Mouse (Mus musculus): ENCODE data around the gene Ear14. TPM values are rescaled to one million over a fixed set of nuclear protein-coding genes. Genes with fewer than 3 reads are reported as not detected.

Gene Ear14
- polyA plus RNA-seq (2012; ENCODE audit: low replicate concordance), result not detected in 2 replicates

DNA sequence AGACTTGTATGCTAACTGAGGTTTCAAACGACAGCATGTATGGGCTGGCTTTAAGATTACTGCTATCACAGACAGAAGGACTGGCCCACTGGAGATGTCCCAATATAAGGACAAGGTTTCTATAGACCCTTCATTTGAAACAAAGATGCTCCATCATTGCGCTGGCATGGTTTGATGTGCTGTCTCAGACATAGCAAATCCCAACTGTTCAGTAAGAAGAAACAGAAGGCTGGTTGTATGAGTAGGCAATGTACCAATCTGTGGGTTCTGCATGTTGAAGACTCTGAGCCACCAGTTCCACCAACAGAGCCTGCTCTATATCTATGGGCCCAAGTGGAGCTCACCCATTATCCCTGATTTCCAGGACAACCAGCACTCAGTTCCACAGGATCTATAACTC is at the start of gene Ear14:
TSS of gene Ear14 (plus strand) at position 277 of the 400 bp plus-strand sequence.

DNA sequence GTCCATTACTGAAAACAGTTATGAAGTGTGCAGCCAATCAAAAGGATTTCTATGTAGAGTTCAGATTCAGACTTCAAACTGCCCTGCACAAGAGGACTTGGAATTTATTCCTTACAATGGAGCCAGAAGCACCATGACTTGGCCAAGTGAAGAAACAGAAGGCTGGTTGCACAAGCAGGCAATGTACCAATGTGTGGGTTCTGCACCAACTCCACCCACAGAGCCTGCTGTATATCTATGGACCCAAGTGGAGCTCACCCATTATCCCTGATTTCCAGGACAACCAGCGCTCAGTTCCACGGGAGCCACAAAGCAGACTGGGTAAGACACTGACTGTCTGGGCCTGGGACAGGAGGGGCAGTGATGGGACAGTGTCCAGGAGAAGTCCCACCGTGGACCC is 41.2 kb upstream of the Ear14 start, which contains the start of gene Rnase2b:
TSS of gene Rnase2b (plus strand) at position 285 of the 400 bp plus-strand sequence.

DNA sequence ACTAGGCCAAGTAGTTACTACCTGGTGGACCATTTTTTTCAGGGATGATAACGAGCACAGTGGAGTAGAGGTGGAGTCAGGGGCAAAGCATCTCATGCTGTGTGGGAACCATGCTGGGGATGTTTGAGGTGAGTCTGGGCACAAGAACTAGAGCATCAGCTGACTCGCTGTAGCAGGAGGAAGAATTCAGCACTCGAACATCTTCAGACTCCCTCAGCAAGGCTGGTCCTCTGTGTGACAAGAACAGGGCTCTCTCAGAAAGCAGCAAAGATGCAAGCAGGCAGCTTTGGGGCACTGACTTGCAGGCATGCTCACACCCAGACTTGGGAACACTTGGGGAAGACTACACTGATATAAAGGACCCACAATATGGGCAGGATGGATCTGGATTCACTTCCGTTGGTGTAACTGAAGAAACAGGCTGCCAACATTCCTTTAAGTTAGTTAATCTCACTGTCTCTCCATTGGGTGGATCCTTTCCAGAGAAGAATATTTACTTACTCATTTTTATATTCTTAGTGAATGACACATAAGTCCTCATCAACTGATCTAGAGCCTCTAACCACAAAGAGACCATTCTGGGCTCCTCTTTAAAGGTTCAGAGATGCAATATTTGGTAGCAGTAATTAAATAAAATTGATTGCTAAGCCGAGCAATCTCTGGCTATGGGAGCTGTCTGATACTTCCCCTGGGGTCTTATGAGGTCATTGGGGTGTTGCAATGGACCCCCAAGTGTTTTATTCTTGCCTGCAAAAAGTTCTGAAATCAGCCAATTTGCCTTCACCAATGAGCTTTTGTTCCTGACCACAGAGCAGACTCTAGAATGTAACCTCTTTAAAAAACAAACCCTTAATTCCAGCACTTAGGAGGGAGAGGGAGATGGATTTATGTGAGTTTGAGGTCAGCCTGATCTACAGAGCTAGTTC is 3.8 kb upstream of the Ear14 start, which contains the start of gene Ang2:
TSS of gene Ang2 (minus strand) at position 51 of the 926 bp plus-strand sequence.

Other genes starting within 250 kb of the Ear14 start
- gene Pnp2, start 247.4 kb upstream of the Ear14 start, polyA plus RNA-seq (2012; ENCODE audit: low replicate concordance), result not detected in 2 replicates
- gene Rnase10, start 195.6 kb upstream of the Ear14 start, polyA plus RNA-seq (2012; ENCODE audit: low replicate concordance), result not detected in 2 replicates
- gene Rnase9, start 161.5 kb upstream of the Ear14 start, polyA plus RNA-seq (2012; ENCODE audit: low replicate concordance), result not detected in 2 replicates
- gene Rnase11, start 153.2 kb upstream of the Ear14 start, polyA plus RNA-seq (2012; ENCODE audit: low replicate concordance), result not detected in 2 replicates
- gene Rnase12, start 145.7 kb upstream of the Ear14 start, polyA plus RNA-seq (2012; ENCODE audit: low replicate concordance), result not detected in 2 replicates
- not detected in 2 replicates for gene Olfr750, start 129.0 kb upstream of the Ear14 start, polyA plus RNA-seq (2012; ENCODE audit: low replicate concordance)
- gene Rnase4, start 112.3 kb upstream of the Ear14 start, polyA plus RNA-seq (2012; ENCODE audit: low replicate concordance), result 0.40 TPM in 1 of 2 replicates, not detected in the other
- gene Ang, start 112.2 kb upstream of the Ear14 start, polyA plus RNA-seq (2012; ENCODE audit: low replicate concordance), result not detected in 2 replicates
- gene Eddm3b, start 89.0 kb upstream of the Ear14 start, polyA plus RNA-seq (2012; ENCODE audit: low replicate concordance), result not detected in 2 replicates
- 0.55 and 2.7 TPM in 2 replicates for gene Rnase6, start 79.5 kb upstream of the Ear14 start, polyA plus RNA-seq (2012; ENCODE audit: low replicate concordance)
- not detected in 2 replicates for gene Rnase1, start 56.6 kb upstream of the Ear14 start, polyA plus RNA-seq (2012; ENCODE audit: low replicate concordance)
- not detected in 2 replicates for gene Rnase2b, start 41.1 kb upstream of the Ear14 start, polyA plus RNA-seq (2012; ENCODE audit: low replicate concordance)
- not detected in 2 replicates for gene Ang2, start 4.2 kb upstream of the Ear14 start, polyA plus RNA-seq (2012; ENCODE audit: low replicate concordance)
- gene Rnase2a, start 52.7 kb downstream of the Ear14 start, polyA plus RNA-seq (2012; ENCODE audit: low replicate concordance), result not detected in 2 replicates
- not detected in 2 replicates for gene Gm7247, start 158.4 kb downstream of the Ear14 start, polyA plus RNA-seq (2012; ENCODE audit: low replicate concordance)
- gene Vmn2r88, start 207.4 kb downstream of the Ear14 start, polyA plus RNA-seq (2012; ENCODE audit: low replicate concordance), result not detected in 2 replicates
- 0.05 TPM in 1 of 2 replicates, not detected in the other for gene Vmn2r89, start 248.5 kb downstream of the Ear14 start, polyA plus RNA-seq (2012; ENCODE audit: low replicate concordance)

All from leukemia stem cell, adult 10-12 weeks (primary cell).